Mouse (Mus musculus) cerebral cortex, adult 2 months (tissue): ENCODE data around the gene Gm4216.

Experiments used
- WGBS: fragments of 180-500 bp; shearing (Covaris S2); methylation state at CpG from one replicate; pipeline ENCODE4 v1.1.7; 2018; 5-methylcytosine and 5-hydroxymethylcytosine counted together

Gm4216 gene

DNA sequence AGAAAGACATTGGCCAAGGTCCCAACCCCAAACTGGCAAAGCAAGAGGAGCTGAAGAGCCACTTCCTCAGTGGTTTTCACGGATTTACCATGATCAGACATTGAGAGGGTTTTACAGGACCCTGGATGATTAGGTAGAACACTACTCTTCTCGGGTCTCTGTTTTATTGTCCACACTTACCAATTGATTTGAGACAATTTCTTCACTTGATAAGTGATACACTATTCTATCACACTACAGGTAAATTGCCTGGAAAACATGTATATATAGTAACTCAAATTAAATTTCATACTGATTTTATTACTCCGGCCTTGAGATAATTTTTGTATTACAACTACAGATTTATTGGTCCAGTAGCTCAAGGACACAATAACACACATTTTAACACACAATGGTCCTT, at the start of gene Gm4216:
Gene Gm4216 (minus strand): TSS at position 101 of the 400 bp plus-strand sequence.
- no CpG with 5 or more reads among the region's 3 CpGs for WGBS

DNA sequence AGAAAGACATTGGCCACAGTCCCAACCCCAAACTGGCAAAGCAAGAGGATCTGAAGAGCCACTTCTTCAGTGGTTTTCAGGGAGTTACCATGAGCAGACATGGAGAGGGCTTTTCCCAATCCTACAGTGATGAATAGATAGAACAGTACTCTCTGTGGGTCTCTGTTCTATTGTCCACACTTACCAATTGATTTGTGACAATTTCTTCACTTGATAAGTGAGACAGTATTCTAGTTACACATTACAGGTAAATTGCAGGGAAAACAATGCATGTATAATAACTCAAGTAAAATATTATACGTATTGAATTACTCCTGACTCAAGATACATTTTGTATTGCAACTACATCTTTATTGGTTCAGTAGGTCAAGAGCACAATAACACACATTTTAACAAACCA, 47.6 kb upstream of the Gm4216 start, which contains the start of gene Gm8720:
Gene Gm8720 (minus strand): TSS at position 101 of the 400 bp plus-strand sequence.
- no CpG with 5 or more reads among the region's 1 CpGs for WGBS

DNA sequence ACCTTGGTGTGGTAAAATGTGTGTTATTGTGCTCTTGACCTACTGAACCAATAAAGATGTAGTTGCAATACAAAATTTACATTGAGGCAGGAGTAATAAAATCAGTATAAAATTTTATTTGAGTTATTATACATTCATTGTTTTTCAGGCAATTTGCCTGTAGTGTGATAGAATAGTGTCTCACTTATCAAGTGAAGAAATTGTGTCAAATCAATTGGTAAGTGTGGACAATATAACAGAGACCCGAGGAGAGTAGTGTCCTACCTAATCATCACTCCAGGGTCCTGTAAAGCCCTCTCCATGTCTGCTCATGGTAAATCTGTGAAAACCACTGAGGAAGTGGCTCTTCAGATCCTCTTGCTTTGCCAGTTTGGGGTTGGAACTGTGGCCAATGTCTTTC, 35.5 kb upstream of the Gm4216 start, which contains the start of gene Vmn1r163:
Gene Vmn1r163 (plus strand): TSS at position 301 of the 400 bp plus-strand sequence.
- WGBS, result no CpG with 5 or more reads among the region's 1 CpGs

DNA sequence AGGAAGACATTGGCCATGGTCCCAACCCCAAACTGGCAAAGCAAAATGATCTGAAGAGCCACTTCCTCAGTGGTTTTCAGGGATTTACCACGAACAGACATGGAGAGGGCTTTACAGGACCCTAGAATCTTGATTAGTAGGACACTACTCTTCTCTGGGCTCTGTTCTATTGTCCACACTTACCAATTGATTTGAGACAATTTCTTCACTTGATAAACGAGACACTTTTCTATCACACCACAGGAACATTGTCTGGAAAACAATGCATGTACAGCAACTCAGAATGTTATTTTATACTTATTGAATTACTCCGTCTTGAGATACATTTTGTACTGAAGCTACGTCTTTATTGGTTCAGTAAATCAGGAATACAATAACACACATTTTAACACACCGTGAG, 35.1 kb downstream of the Gm4216 start, which contains the start of gene Gm4214:
Gene Gm4214 (minus strand): TSS at position 101 of the 400 bp plus-strand sequence.
- WGBS, result no CpG with 5 or more reads among the region's 5 CpGs
